Mouse (Mus musculus): ENCODE results near the gene Usp47. TPM values are rescaled to one million over a fixed set of nuclear protein-coding genes. Genes with fewer than 3 reads are reported as not detected.

The Usp47 gene
- polyA plus RNA-seq, 1 experiment from 2014 or later: 55.1 TPM

DNA sequence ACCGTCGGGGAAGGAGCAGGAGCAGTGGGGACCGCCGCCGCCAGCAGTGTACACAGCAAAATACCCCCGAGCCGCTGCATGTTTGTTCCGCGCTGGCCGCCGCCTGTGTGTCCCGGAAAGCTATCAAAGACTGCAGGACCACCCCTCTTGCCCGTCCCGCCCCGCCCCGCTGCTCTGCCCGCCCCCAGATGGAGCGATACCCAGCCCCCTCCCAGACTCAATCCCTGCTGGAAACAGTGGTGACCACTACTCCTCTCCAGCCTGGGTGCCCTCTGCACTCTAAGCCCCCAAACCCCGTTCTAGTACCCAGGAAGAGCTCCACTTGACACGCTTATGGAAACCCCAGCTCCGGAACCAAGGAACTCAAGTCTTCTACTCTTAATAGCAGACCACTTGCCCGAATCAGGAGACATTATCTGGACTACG is 135.0 kb downstream of the Usp47 start:
- peak; percentile 65 for ATAC-seq (replicated peaks; ENCODE audit: insufficient number of reproducible peaks, insufficient read depth, low FRiP score, low read depth)
- Histone ChIP-seq H3K9me3 (replicated peaks) (no peaks in the 10 kb centered on the region), H3K36me3 (no peaks in the 10 kb centered on the region), H3K27ac (peak overlapping the region; percentile 64), H3K27me3 (peaks cover 20% of the 10 kb centered on the region), H3K4me3 (peak overlapping the region; percentile 62), H3K4me2 (peak overlapping the region; percentile 72), H3K9ac (peak overlapping the region; percentile 63), H3K4me1 (replicated peaks) (peaks cover 40% of the 10 kb centered on the region)
- WGBS: 1% methylated on average over 23 of the region's 23 CpGs

DNA sequence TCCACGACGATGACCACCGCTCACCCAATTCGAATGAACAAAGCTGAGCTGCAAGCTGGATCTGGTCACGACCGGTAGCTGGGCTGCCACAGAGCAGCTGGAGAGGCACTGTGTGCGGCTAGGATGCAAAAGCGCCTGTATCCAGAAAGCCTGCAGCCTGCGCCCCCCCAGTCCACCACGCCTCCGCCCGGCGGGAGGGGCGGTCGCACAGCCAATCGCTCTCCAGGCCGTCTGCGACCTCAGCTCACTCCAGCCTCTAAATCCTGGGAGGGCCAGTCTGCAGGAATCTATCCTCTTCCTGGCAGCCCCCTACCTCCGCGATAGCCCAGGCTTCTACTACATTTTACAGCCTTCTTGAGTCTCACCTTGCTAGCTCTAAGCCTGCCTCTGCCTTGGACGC is 135.6 kb downstream of the Usp47 start, which contains the start of gene Dkk3:
Gene Dkk3 (minus strand): TSS at position 116 of the 400 bp plus-strand sequence.
- Histone ChIP-seq H3K27me3 (peaks cover 20% of the 10 kb centered on the region), H3K9me3 (replicated peaks) (no peaks in the 10 kb centered on the region), H3K27ac (peak within 1 kb of the TSS; percentile 64), H3K4me2 (peak within 1 kb of the TSS; percentile 72), H3K36me3 (no peaks in the 10 kb centered on the region), H3K9ac (peak within 1 kb of the TSS; percentile 63), H3K4me1 (replicated peaks) (peaks cover 37% of the 10 kb centered on the region), H3K4me3 (peak within 1 kb of the TSS; percentile 62)
- 7% methylated on average over 21 of the region's 21 CpGs for WGBS
- no peak for ATAC-seq (replicated peaks; ENCODE audit: insufficient number of reproducible peaks, insufficient read depth, low FRiP score, low read depth)

DNA sequence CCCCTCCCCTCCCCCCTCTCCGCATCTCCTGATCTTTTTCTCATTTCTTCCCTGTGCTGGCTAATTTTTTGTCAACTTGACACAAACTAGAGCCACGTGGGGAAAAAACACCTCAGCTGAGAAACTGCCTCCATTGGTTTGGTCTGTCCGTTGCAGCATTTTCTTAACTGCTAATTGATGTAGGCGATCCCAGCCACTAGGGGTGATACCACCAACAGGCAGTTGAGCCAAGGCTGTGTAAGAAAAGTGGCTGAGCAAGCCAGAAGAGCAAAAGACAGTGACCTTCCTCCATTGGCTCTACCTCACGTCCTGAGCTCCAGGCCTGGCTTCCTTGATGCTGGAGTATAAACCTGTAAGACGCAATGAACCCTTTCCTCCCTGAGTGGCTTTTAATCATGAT is 136.5 kb downstream of the Usp47 start:
- no peaks in the 10 kb centered on the region for H3K9me3 ChIP-seq (replicated peaks)
- H3K27me3 ChIP-seq: peaks cover 20% of the 10 kb centered on the region
- no peak overlapping the region for H3K27ac ChIP-seq
- no peak overlapping the region for H3K4me2 ChIP-seq
- no peaks in the 10 kb centered on the region for H3K36me3 ChIP-seq
- no peak overlapping the region for H3K4me3 ChIP-seq
- no peak for ATAC-seq (replicated peaks; ENCODE audit: insufficient number of reproducible peaks, insufficient read depth, low FRiP score, low read depth)
- 51% methylated on average over 6 of the region's 6 CpGs for WGBS
- H3K9ac ChIP-seq: no peak overlapping the region
- peaks cover 30% of the 10 kb centered on the region for H3K4me1 ChIP-seq (replicated peaks)

Other genes starting within 250 kb of the Usp47 start
- 16.0 and 22.0 TPM in 2 replicates for gene Galnt18, start 243.5 kb upstream of the Usp47 start, polyA plus RNA-seq (2015; fragmentation: Nextera tagmentation; extraction: Ambion mirVana)
- 75.1 and 88.2 TPM in 2 replicates for gene Dkk3, start 135.6 kb downstream of the Usp47 start, polyA plus RNA-seq (2015; fragmentation: Nextera tagmentation; extraction: Ambion mirVana)
- gene Mical2, start 202.4 kb downstream of the Usp47 start, polyA plus RNA-seq (2015; fragmentation: Nextera tagmentation; extraction: Ambion mirVana): 132 and 134 TPM in 2 replicates